Comparison of ENCODE assay signal across 9 mouse cellular contexts in the genomic region with DNA sequence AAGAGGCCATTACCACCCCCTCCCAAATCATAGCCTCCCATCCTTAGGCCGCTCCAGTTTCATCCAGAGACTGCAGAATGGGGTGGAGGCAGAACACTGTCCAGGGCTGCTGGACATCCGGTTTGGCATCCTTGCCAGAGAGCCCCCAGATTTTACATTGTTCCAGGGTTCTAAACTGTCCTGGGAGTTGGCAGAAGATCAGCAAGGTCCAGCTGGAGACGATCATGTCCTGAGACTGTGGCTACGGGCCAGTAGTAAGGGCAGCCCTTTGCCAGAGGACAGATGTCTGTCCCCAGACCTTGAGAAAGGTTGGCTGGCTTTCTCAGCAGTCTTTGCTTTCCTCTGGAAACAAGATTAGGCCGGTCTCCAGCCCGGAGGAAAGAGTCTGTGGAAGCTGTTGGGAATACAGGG. TPM values are rescaled to one million over a fixed set of nuclear protein-coding genes. Genes with fewer than 3 reads are reported as not detected.
DNase-seq lines count a peak whose midpoint lies in the region; ATAC-seq lines count a peak whose summit lies in the region.
"Had no signal": no experiment of that assay in that cellular context is flagged by ENCODE, and none has a peak within 500 bp of the region (broad histone marks: within the 10 kb centered on the region; RNA-seq: fewer than 3 reads in every experiment).

No protein-coding gene starts in this region.

- peak; percentile 68 to 88 for DNase-seq in gastrocnemius, postnatal 4 days (ENCODE audit: low spot score in 2 of 2)
- peak; percentile 90 for DNase-seq in lung, postnatal 10 days
- DNase-seq in frontal cortex, adult 2 months (ENCODE audit: extremely low spot score in 1 of 2, low spot score in 1 of 2) = no peak
- no peak for DNase-seq in thymus, postnatal 14 days

- H3K4me2 ChIP-seq in liver, embryonic 16.5 days (ENCODE audit: low read depth, low read length) = no peak overlapping the region
- no peak overlapping the region for H3K4me2 ChIP-seq in liver, embryonic 12.5 days
- H3K4me2 ChIP-seq in intestine, embryonic 16.5 days (ENCODE audit: low read depth, low read length) = peak overlapping the region; percentile 56

- 57% methylated on average over 6 of the region's 6 CpGs for WGBS in liver, embryonic 16.5 days (ENCODE audit: insufficient replicate concordance)
- WGBS in liver, embryonic 12.5 days (ENCODE audit: insufficient replicate concordance) = 63% methylated on average over 6 of the region's 6 CpGs
- 56% methylated on average over 6 of the region's 6 CpGs for WGBS in intestine, embryonic 16.5 days

- H3K9ac ChIP-seq in liver, embryonic 16.5 days (ENCODE audit: low read depth, low read length) = no peak overlapping the region
- no peak overlapping the region for H3K9ac ChIP-seq in liver, embryonic 12.5 days
- peak overlapping the region; percentile 48 for H3K9ac ChIP-seq in intestine, embryonic 16.5 days (ENCODE audit: low read depth, low read length)

- H3K4me1 ChIP-seq in liver, embryonic 16.5 days (ENCODE audit: control insufficient read depth, low read depth, low read length) = no peaks in the 10 kb centered on the region; the same call in 1 of the 2 replicates
- H3K4me1 ChIP-seq in liver, embryonic 12.5 days = no peaks in the 10 kb centered on the region
- peaks cover 54% of the 10 kb centered on the region for H3K4me1 ChIP-seq in intestine, embryonic 16.5 days (ENCODE audit: control insufficient read depth, insufficient read depth, low read length)

- no peak overlapping the region for H3K4me3 ChIP-seq in liver, embryonic 16.5 days (ENCODE audit: low read depth, low read length)
- H3K4me3 ChIP-seq in liver, embryonic 12.5 days = no peak overlapping the region
- peak overlapping the region; percentile 54 for H3K4me3 ChIP-seq in intestine, embryonic 16.5 days (ENCODE audit: low read length)
- H3K4me3 ChIP-seq: erythroblast, embryonic 14.5 days had no signal

- no peak overlapping the region for H3K27ac ChIP-seq in liver, embryonic 16.5 days (ENCODE audit: low read length)
- H3K27ac ChIP-seq in liver, embryonic 12.5 days = no peak overlapping the region
- H3K27ac ChIP-seq in intestine, embryonic 16.5 days (ENCODE audit: low read length) = peak overlapping the region; percentile 96

- no peaks in the 10 kb centered on the region for H3K9me3 ChIP-seq in liver, embryonic 16.5 days (replicated peaks; ENCODE audit: control insufficient read depth, low read length)
- H3K9me3 ChIP-seq in liver, embryonic 12.5 days (replicated peaks) = no peaks in the 10 kb centered on the region
- no peaks in the 10 kb centered on the region for H3K9me3 ChIP-seq in intestine, embryonic 16.5 days (ENCODE audit: control insufficient read depth, low read length)

- peak; percentile 38; the same call in 1 of the 2 replicates for ATAC-seq in liver, embryonic 16.5 days (ENCODE audit: low read depth)
- ATAC-seq in liver, embryonic 12.5 days = no peak
- ATAC-seq in intestine, embryonic 16.5 days = peak; percentile 32
- no peak for ATAC-seq in megakaryocyte progenitor cell, adult 5-6 weeks (replicated peaks; ENCODE audit: poor library complexity)

- no peaks in the 10 kb centered on the region for H3K27me3 ChIP-seq in liver, embryonic 16.5 days (ENCODE audit: control insufficient read depth, insufficient read depth, low read depth, low read length)
- peaks cover 6% of the 10 kb centered on the region for H3K27me3 ChIP-seq in liver, embryonic 12.5 days (replicated peaks)
- H3K27me3 ChIP-seq in intestine, embryonic 16.5 days (replicated peaks; ENCODE audit: control insufficient read depth, insufficient read depth, low read length) = no peaks in the 10 kb centered on the region

- no peaks in the 10 kb centered on the region for H3K36me3 ChIP-seq in liver, embryonic 16.5 days (ENCODE audit: control insufficient read depth, insufficient read depth)
- no peaks in the 10 kb centered on the region for H3K36me3 ChIP-seq in liver, embryonic 12.5 days
- H3K36me3 ChIP-seq in intestine, embryonic 16.5 days (ENCODE audit: control insufficient read depth, insufficient read depth, low read length) = no peaks in the 10 kb centered on the region

RNA-seq across cellular contexts. Expression of gene Emp1, which starts 2.6 kb away (rescaled TPM):
- polyA plus RNA-seq in liver, embryonic 16.5 days (2015; fragmentation: Nextera tagmentation; extraction: Ambion mirVana) = 1.7 and 2.2 TPM in 2 replicates
- polyA plus RNA-seq in liver, embryonic 12.5 days (2016; fragmentation: Nextera tagmentation; extraction: Ambion mirVana) = 0.74 and 0.99 TPM in 2 replicates
- total RNA-seq in gastrocnemius, postnatal 4 days (2021) = 100 to 1,000 TPM; 241 to 251 TPM
- polyA plus RNA-seq in intestine, embryonic 16.5 days (2015; fragmentation: Nextera tagmentation; extraction: Ambion mirVana) = 46.2 and 59.7 TPM in 2 replicates
- 1.7 and 3.6 TPM in 2 replicates for polyA plus RNA-seq in frontal cortex, adult 2 months (2012; rRNA removed)
- 0.64 and 0.74 TPM in 2 replicates for total RNA-seq in megakaryocyte progenitor cell, adult 5-6 weeks (2015)
- total RNA-seq in megakaryocyte progenitor cell, adult 5-6 weeks (2017) = 0.75 and 1.1 TPM in 2 replicates
- polyA plus RNA-seq: erythroblast, embryonic 14.5 days had no signal

RNA-seq across cellular contexts. Expression of gene Pbp2, which starts 54.7 kb away (rescaled TPM):
- polyA plus RNA-seq in liver, embryonic 16.5 days (2015; fragmentation: Nextera tagmentation; extraction: Ambion mirVana) = not detected in 2 replicates
- polyA plus RNA-seq in liver, embryonic 12.5 days (2016; fragmentation: Nextera tagmentation; extraction: Ambion mirVana) = not detected in 2 replicates
- total RNA-seq in gastrocnemius, postnatal 4 days (2021) = under 1 TPM in 1 of 2 experiments, not detected in 1; 0.49 TPM
- polyA plus RNA-seq in intestine, embryonic 16.5 days (2015; fragmentation: Nextera tagmentation; extraction: Ambion mirVana) = 0.10 and 0.11 TPM in 2 replicates
- polyA plus RNA-seq in frontal cortex, adult 2 months (2012; rRNA removed) = 0.40 and 0.42 TPM in 2 replicates
- not detected in 2 replicates for total RNA-seq in megakaryocyte progenitor cell, adult 5-6 weeks (2015)
- not detected in 2 replicates for total RNA-seq in megakaryocyte progenitor cell, adult 5-6 weeks (2017)
- polyA plus RNA-seq: erythroblast, embryonic 14.5 days had no signal

Comparison
In these comparisons a context has a peak if more than half of its experiments do, and no peak if none do; other contexts are left out.
1. ATAC-seq: peak in liver, embryonic 16.5 days (single experiment) and intestine, embryonic 16.5 days (single experiment); none in liver, embryonic 12.5 days (single experiment) and megakaryocyte progenitor cell, adult 5-6 weeks (single experiment).
2. DNase-seq: peak in gastrocnemius, postnatal 4 days (2 of 2) and lung, postnatal 10 days (single experiment); none in frontal cortex, adult 2 months (0 of 2) and thymus, postnatal 14 days (single experiment).
3. RNA of gene Emp1, which starts 2.6 kb away (polyA plus RNA-seq): 46.2 to 59.7 TPM in intestine, embryonic 16.5 days; 1.7 to 2.2 TPM in liver, embryonic 16.5 days, 1.7 to 3.6 TPM in frontal cortex, adult 2 months and 0.74 to 0.99 TPM in liver, embryonic 12.5 days; every median in the first group is over 10 times any median in the second.